Mouse (Mus musculus) right cerebral cortex, postnatal 14 days (tissue): Measurements from ENCODE around the gene Gm17019.
"Not testable (repeated sequence)": the region's sequence is repeated elsewhere in the genome, so short reads cannot be mapped to it uniquely, and the experiment has no call there.

Source experiments
- DNase-seq: peaks from one replicate; pipeline ENCODE4 v3.0.0; 2022

Gm17019 gene

DNA sequence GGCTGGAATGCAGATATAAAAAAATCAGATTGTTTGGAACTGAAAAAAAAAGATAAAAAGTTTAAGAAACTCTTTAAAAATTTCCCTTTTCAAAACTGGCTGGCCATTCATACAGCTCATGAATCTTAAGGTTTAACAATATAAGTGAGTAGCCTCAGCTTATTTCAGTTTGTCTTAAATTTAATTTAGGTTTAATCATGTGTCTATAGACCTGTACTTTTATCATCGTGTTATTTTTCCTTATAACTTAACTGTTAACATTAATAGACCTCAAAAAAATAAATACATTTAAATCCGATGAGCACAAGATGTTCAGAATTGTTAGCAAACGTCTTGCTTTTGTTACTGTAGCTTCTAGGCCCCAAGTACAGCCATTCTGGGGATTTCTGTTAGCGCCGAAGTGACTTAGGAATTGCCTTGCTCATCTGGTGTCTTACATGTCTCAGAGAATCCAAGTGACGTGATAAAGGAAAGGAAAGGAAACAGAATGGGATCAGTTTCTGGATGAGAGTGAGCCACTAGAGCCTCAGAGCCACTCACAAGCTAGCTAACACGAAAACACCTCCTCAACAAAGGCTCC, 36.0 kb downstream of the Gm17019 start:
- DNase-seq = not testable (repeated sequence)

DNA sequence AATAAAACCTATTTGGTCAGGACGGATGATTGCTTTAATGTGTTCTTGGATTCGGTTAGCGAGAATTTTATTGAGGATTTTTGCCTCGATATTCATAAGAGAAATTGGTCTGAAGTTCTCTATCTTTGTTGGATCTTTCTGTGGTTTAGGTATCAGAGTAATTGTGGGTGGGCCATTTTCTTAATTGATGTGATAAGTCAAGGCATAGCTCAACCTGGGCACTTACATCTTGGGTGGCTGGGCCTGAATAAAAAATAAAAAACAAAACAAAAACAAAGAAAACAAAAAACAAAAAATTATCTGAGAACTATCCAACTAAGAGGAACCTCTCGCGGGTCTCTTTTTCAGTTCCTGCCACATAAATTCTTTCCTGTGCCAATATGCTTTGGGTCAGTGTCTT, 38.7 kb downstream of the Gm17019 start:
- DNase-seq = not testable (repeated sequence)

DNA sequence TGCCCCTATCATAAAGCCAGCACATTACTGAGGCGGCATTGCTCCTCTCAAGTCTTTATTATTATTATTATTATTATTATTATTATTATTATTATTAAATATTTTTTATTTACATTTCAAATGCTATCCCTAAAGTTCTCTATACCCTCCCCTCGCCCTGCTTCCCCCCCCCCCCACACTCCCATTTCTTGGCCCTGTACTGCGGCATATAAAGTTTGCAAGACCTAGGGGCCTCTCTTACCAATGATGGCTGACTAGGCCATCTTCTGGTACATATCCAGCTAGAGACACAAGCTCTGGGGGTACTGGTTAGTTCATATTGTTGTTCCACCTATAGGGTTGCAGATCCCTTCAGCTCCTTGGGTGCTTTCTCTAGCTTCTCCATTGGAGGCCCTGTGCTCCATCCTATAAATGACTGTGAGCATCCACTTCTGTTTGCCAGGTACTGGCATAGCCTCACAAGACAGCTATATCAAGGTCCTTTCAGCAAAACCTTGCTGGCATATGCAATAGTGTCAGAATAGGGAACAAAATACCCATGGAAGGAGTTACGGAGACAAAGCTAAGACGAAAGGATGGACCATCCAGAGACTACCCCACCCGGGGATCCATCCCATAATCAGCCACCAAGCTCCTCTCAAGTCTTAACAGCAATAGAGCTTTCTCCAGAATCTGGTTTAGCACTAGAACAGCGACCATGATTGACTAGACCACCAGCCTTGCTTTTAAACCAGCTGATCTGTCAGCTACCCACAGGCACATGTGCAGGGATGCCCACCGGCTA, 42.2 kb downstream of the Gm17019 start:
- not testable (repeated sequence) for DNase-seq

- not testable (repeated sequence) for DNase-seq
Measured at GRCm38 (mm10) chr5:14986649-14987387, 46.0 kb downstream of the Gm17019 start.
